Mouse (Mus musculus) gastrocnemius, postnatal 4 days (tissue): ENCODE data around the gene 4932438H23Rik. TPM values are rescaled to one million over a fixed set of nuclear protein-coding genes. Genes with fewer than 3 reads are reported as not detected.

ENCODE experiments used
- DNase-seq, 2 experiments: peaks; one replicate each; pipeline ENCODE4 v3.0.0; 2021 to 2022; ENCODE audit warnings: low spot score in 2 of 2, mixed read lengths in 2 of 2
- total RNA-seq, 2 experiments: library from RNA; stranded (reverse); gene quantifications; 2 replicates each; pipeline ENCODE4 v1.2.3; 2021

The 4932438H23Rik gene
- total RNA-seq, 2 experiments from 2014 or later, result 3.0 to 3.7 TPM

DNA sequence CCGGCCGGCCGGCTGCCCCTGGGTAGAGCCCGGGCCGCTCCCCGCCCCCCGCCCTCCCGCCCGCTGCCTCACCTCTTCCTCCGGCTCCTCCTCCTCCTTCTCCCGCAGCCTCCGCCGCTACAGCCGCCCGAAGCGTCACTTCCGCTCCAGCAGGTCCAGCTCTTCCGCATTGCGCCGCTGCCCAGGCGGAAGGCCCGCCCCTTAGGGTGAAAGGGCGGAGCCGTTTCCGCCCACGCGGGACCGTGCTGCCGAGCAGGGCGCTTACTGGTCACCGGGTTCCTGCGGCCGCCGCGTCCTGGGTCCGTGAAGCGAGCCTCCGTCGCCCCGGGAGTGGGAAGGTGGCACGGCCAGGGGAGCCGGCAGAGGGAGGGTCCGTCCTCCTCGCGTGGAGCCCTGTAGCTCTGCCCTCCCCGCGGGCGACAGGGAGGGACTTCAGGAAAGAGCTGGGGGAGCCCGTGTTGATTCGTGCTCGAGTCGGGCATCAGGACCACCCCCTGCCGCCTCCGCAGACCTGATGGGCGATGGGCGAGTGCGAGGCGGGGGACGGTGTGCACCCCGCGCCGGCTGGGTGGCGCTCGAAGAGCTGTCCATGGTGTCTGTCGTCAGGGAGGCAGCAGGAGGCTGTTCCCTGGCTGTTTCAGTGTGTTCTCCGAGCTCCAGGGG, 83.8 kb downstream of the 4932438H23Rik start, which contains the start of gene Synj1:
Gene Synj1, minus strand, starts transcription at position 288 of the 663 bp plus-strand sequence.
- DNase-seq, result peak; percentile 86 to 91

- DNase-seq, result no peak
Observed at GRCm38 (mm10) chr16:91010581-91011020, 84.3 kb downstream of the 4932438H23Rik start.

DNA sequence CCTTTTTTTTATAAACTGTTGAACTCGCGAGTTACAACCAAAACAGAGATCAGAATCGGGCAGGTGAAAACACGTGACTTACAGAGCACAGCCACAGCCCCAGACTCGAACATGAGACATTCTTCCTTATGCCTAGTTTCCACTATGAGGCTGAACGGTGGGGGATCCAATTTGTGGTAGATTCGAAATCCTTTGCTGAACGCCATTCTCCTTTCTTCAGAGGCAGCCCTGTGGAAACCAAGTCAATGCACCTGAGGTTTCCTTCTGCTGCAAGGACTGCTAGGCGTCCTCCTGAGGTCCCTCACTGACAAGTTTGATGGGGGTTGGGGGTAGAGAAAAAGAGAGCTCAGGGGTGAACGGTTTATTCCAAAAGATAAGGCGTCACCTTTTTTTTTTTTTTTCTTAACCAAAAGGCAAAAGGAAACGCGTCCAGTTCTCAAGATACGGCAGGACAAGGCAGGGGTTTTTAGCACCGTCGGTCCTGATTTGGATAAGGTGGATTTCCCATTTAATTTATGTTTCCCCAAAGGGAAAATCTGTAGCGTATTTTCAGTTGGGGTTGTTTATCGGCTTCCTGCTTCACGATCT, 84.9 kb downstream of the 4932438H23Rik start:
- DNase-seq, result no peak

GRCm38 (mm10) chr16:91004915-91005538, 89.9 kb downstream of the 4932438H23Rik start:
- DNase-seq, result no peak

Other genes with a start within 250 kb of the 4932438H23Rik start
- 10 to 100 TPM; 19.1 to 28.2 TPM for gene Cfap298, start 160.0 kb downstream of the 4932438H23Rik start, total RNA-seq
- gene Synj1, start 83.8 kb downstream of the 4932438H23Rik start, total RNA-seq, result 10 to 100 TPM; 17.2 to 23.5 TPM
- 10 to 100 TPM; 30.5 to 42.7 TPM for gene Paxbp1, start 50.6 kb downstream of the 4932438H23Rik start, total RNA-seq
- gene Olig2, start 130.3 kb upstream of the 4932438H23Rik start, total RNA-seq, result not detected
- gene Olig1, start 174.7 kb upstream of the 4932438H23Rik start, total RNA-seq, result under 1 TPM in 1 of 2 experiments, not detected in 1; 0.25 TPM